Mouse (Mus musculus) limb, embryonic 12.5 days (tissue): ENCODE data around the gene Tmprss11g. TPM values are rescaled to one million over a fixed set of nuclear protein-coding genes. Genes with fewer than 3 reads are reported as not detected.

Source experiments
- polyA plus RNA-seq: library from polyadenylated mRNA; unstranded; fragments of >200 nt; fragmentation: Nextera tagmentation; extraction: Ambion mirVana; gene quantifications from 2 replicates; pipeline ENCODE4 v1.2.1, GENCODE M21; 2016

Tmprss11g gene
- polyA plus RNA-seq, 1 experiment from 2014 or later: not detected

Other genes starting within 250 kb of the Tmprss11g start
- not detected in 2 replicates for gene Tmprss11c, start 229.3 kb downstream of the Tmprss11g start, polyA plus RNA-seq
- not detected in 2 replicates for gene Tmprss11d, start 145.2 kb downstream of the Tmprss11g start, polyA plus RNA-seq
- not detected in 2 replicates for gene Tmprss11a, start 49.6 kb downstream of the Tmprss11g start, polyA plus RNA-seq
- 0.05 TPM in 1 of 2 replicates, not detected in the other for gene Tmprss11f, start 113.8 kb upstream of the Tmprss11g start, polyA plus RNA-seq
- not detected in 2 replicates for gene Tmprss11b, start 157.8 kb upstream of the Tmprss11g start, polyA plus RNA-seq
- gene Tmprss11e, start 227.2 kb upstream of the Tmprss11g start, polyA plus RNA-seq: not detected in 2 replicates